Mouse (Mus musculus): ENCODE measurements around the gene Gorasp2.

The Gorasp2 gene

DNA sequence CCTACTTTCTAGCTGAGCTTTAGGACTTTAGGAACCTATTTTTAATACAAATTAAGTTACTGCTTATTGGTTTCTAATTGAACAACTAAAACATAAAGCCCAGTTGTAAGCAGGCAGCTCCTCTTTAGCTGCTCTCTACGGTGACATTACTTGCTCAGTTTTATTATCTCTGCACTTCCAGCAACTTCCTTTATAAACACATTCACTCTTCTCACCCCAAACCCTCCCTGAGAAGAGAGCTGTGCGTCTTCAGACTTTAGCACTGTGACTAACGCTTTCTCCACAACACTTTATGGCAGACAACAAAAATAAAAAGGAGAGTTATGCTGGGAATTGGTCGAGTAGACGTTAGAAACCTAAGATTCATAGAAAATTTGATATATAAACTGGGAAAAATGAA, 74.6 kb downstream of the Gorasp2 start:
- no peak for DNase-seq (ENCODE audit: low read depth, low spot score)

DNA sequence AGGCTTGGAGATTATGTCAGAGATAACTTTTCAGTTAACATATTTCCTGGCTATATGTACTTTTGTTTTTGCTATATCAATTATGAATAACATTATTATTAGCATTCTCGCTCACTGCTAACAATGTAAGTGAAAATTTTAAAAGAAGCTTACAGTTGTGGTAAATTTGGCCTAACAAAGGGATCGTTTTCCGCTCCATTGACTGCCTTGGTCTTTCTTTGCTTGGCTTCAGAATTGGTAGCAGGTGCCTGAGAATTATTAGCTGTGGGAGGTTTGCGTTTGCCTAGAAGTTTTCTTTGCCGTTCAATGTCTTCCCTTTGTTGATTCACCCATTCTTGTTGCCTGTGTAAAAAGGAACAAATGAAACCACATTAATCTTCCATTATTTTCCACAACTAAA, 80.5 kb downstream of the Gorasp2 start:
- no peak for DNase-seq (ENCODE audit: low read depth, low spot score)

DNA sequence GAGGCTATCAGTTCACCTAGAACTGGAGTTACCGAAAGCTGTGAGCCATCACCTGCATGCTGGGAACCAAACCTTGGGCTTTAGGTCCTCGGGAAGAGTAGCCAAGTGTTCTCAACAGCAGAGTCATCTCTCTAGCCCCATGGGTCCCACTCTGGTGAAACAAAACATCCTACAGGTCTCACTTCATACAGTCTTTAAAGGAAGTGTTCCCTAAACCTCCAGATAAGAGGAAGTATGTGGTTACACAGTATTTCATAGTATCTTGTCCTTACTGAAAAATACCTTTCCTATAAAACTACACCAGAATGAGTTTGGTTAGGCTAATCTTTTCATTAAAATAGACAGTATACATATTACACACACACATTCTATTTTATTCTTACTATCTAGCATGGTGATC, 81.2 kb downstream of the Gorasp2 start:
- no peak for DNase-seq (ENCODE audit: low read depth, low spot score)

DNA sequence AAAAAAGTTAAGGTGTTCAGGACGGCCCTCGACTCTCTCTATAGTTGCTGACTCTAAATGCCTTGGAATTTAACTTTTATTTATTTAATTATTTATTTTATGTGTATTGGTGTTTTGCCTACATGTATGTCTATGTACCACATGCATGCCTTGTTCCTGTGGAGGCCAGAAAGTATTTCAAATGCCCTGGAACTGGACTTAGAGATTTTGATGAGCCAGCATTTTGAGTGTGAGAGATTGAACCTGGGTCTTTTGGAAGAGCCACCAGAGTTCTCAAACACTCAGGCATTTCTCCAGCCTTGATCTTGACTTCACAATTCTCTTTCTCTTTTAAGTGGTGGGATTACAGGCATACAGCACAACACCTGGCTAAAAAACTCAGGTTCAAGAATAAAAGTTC, 90.3 kb downstream of the Gorasp2 start:
- DNase-seq (ENCODE audit: low read depth, low spot score) = no peak

DNA sequence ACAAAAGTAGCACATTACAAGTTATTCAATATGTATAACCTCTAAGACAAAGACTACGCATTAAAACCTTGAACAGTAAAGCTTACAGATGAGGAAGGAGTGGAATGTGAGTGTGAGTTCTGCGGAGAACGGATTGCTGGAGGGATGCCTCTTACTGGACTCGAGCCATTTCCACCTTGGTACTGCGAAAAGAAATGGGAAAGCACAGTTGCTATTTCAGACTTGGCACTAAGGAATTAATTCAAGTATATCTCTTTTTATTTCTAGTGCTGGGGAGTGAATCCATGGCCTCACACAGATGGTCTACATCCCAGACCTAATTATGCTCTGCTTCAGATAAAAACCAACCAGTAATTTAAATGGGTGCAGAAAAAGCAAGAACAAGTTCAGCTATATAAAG, 90.8 kb downstream of the Gorasp2 start:
- no peak for DNase-seq (ENCODE audit: low read depth, low spot score)

All from retina, postnatal 7 days (tissue).